Mouse (Mus musculus) G1E (cell line): Measurements from ENCODE around the gene Krt28.

Experiments used
- CTCF ChIP-seq: IDR thresholded peaks from 2 replicates; pipeline ENCODE4 v1.5.1; 2012; ENCODE audit warnings: low read depth, low read length, inconsistent platforms, mixed read lengths
- TAL1 ChIP-seq: conservative IDR thresholded peaks from 2 replicates; pipeline ENCODE4 v1.6.1; 2012; ENCODE audit warnings: low read depth, low read length, inconsistent platforms, mixed read lengths

DNA sequence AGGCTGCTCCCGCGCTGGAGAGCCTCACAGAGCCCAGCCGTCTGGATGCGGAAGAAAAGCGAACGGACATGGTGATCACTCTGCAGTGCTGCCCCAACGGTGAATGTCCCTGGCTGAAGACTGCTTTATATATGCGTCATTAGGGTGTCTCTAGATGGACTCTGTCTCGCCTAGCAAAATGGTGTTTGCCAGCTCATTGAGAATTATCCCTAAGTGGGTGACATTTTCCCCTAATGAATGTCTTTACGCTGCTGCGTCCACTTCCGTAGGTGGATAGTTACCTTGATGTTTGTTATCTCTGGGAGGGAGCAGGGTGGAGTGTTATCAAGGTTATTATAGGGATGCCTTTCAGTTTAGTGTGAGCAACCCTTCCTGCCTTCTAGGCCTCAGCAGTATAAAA is 23.7 kb downstream of the Krt28 start, which contains the start of gene Krt27:
- TF ChIP-seq CTCF (no peak), TAL1 (no peak)
